Mouse (Mus musculus) embryonic fibroblast, embryonic 13.5 days (primary cell): ENCODE data around the gene Stx11.

Experiments used
- CTCF ChIP-seq: IDR thresholded peaks from 2 replicates; pipeline ENCODE4 v1.5.1; 2011; ENCODE audit warnings: mild to moderate bottlenecking, control low read depth, low read length, moderate library complexity, borderline replicate concordance; ENCODE audit not compliant: insufficient read depth
- POLR2A ChIP-seq: IDR thresholded peaks from 2 replicates; pipeline ENCODE4 v1.6.1; 2011; ENCODE audit warnings: low read depth, mild to moderate bottlenecking, control low read depth, low read length, moderate library complexity

DNA sequence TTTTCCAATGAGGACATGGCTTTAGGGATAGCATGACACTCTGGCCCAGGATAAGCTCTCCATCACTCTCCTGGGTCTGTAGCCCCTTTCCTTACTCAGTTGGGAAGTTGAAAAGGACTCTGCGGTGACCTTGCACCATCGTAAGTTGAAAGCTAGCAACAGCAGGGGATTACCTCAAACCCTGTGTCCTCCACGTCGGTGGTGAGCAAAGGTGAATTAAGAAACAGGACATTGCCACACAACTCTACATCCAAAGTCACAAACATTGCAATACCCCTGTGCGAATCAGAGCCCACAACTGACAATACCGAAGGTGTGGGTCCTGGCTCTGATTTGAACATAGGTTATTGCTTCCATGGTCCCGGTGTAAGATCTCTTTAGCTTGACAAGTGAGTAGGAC lies 11.9 kb upstream of the Stx11 start:
- TF ChIP-seq CTCF: no peak
- no peak for TF ChIP-seq POLR2A
